25 mouse cellular contexts compared by ENCODE assay signal in the genomic region with DNA sequence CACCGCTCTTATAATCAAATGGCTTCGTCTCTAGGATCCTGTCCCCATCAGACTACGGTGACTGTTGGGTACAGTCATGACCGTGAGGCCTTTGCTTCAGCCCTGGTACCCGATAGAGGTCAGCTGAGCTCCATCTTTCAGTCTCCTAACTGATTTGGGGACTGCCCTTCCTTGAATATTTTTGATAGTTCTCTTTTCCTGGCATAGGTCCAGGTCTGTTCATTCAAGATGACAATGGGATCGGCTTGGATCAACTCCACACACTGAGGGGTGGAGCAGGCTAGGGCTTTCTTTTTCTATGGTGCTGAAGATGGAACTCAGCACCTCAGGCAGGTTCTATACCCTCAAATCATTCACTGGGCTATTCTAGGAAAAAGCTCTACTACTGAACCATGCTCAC. TPM values are rescaled to one million over a fixed set of nuclear protein-coding genes. Genes with fewer than 3 reads are reported as not detected.
A peak's percentile ranks its signal among the peaks of the same experiment; 100 is the strongest.
DNase-seq lines count a peak whose midpoint lies in the region; ATAC-seq and TF ChIP-seq lines count a peak whose summit lies in the region.
"Had no signal": no experiment of that assay in that cellular context is flagged by ENCODE, and none has a peak within 500 bp of the region (broad histone marks: within the 10 kb centered on the region; RNA-seq: fewer than 3 reads in every experiment).

No protein-coding gene starts in this region.

- no peak overlapping the region for H3K4me3 ChIP-seq in lung, postnatal 0 days (ENCODE audit: low read depth, low read length)
- H3K4me3 ChIP-seq in lung, adult 2 months (replicated peaks; ENCODE audit: extremely low read depth, low read depth, low read length), result no peak overlapping the region
- no peak overlapping the region for H3K4me3 ChIP-seq in stomach, embryonic 15.5 days (replicated peaks)
- no peak overlapping the region for H3K4me3 ChIP-seq in stomach, postnatal 0 days (ENCODE audit: low read depth, low read length)
- no peak overlapping the region for H3K4me3 ChIP-seq in macrophage (ENCODE audit: inconsistent target)
- H3K4me3 ChIP-seq: embryonic facial prominence, embryonic 12.5 days; forebrain, embryonic 15.5 days; heart, embryonic 12.5 days; hindbrain, embryonic 15.5 days had no signal

- H3K4me1 ChIP-seq in lung, postnatal 0 days (ENCODE audit: insufficient read depth, low read depth, low read length), result no peaks in the 10 kb centered on the region
- H3K4me1 ChIP-seq in lung, adult 2 months (ENCODE audit: control insufficient read depth, insufficient read depth, low read length), result no peaks in the 10 kb centered on the region
- peaks cover 6% of the 10 kb centered on the region; the same call in 1 of the 2 replicates for H3K4me1 ChIP-seq in stomach, embryonic 15.5 days
- no peaks in the 10 kb centered on the region for H3K4me1 ChIP-seq in stomach, postnatal 0 days (replicated peaks; ENCODE audit: control insufficient read depth, insufficient read depth)
- H3K4me1 ChIP-seq: embryonic facial prominence, embryonic 12.5 days had no signal

- no peaks in the 10 kb centered on the region for H3K27me3 ChIP-seq in lung, postnatal 0 days (replicated peaks; ENCODE audit: insufficient read depth, low read length)
- no peaks in the 10 kb centered on the region for H3K27me3 ChIP-seq in stomach, embryonic 15.5 days (replicated peaks)
- H3K27me3 ChIP-seq in stomach, postnatal 0 days (ENCODE audit: control insufficient read depth, insufficient read depth, low read length), result no peaks in the 10 kb centered on the region
- H3K27me3 ChIP-seq: embryonic facial prominence, embryonic 12.5 days; forebrain, embryonic 15.5 days; heart, embryonic 12.5 days; hindbrain, embryonic 15.5 days had no signal

- H3K36me3 ChIP-seq in lung, postnatal 0 days (ENCODE audit: insufficient read depth, low read length), result no peaks in the 10 kb centered on the region
- no peaks in the 10 kb centered on the region for H3K36me3 ChIP-seq in stomach, embryonic 15.5 days
- H3K36me3 ChIP-seq in stomach, postnatal 0 days (ENCODE audit: control insufficient read depth, insufficient read depth, low read length), result no peaks in the 10 kb centered on the region
- no peaks in the 10 kb centered on the region for H3K36me3 ChIP-seq in macrophage (ENCODE audit: inconsistent target)
- H3K36me3 ChIP-seq: forebrain, embryonic 15.5 days; hindbrain, embryonic 15.5 days had no signal

- H3K9me3 ChIP-seq in lung, postnatal 0 days (ENCODE audit: low read length), result no peaks in the 10 kb centered on the region
- H3K9me3 ChIP-seq in stomach, embryonic 15.5 days, result no peaks in the 10 kb centered on the region
- H3K9me3 ChIP-seq in stomach, postnatal 0 days (ENCODE audit: control insufficient read depth, low read length), result no peaks in the 10 kb centered on the region
- H3K9me3 ChIP-seq: embryonic facial prominence, embryonic 12.5 days; forebrain, embryonic 15.5 days; heart, embryonic 12.5 days; hindbrain, embryonic 15.5 days had no signal

- peak; percentile 21 for DNase-seq in lung, postnatal 0 days (ENCODE audit: low spot score)
- DNase-seq in lung, adult 2 months, result no peak
- DNase-seq in stomach, postnatal 0 days (ENCODE audit: low spot score), result no peak
- no peak for DNase-seq in ovary, postnatal 14 days (ENCODE audit: low spot score)
- DNase-seq in urinary bladder, adult 18-20 months (ENCODE audit: low spot score in 2 of 2), result no peak
- DNase-seq: adrenal gland, postnatal 10 days; cerebellum, adult 11-12 months; cerebellum, adult 9-10 months; cerebellum, postnatal 25 days; gastrocnemius, postnatal 14 days had no signal

- H3K27ac ChIP-seq in lung, postnatal 0 days (ENCODE audit: low read length), result no peak overlapping the region
- peak overlapping the region; percentile 16; the same call in 1 of the 2 replicates for H3K27ac ChIP-seq in stomach, embryonic 15.5 days
- no peak overlapping the region for H3K27ac ChIP-seq in stomach, postnatal 0 days (replicated peaks)
- peak overlapping the region; percentile 12; the same call in 1 of the 2 replicates for H3K27ac ChIP-seq in macrophage
- H3K27ac ChIP-seq: embryonic facial prominence, embryonic 12.5 days; forebrain, embryonic 15.5 days; hindbrain, embryonic 15.5 days had no signal

- 0 out of 2 replicates have a peak, but pooled peaks have one; percentile 6 for TF ChIP-seq CTCF in lung, postnatal 0 days (IDR thresholded peaks at IDR 0.05)
- no peak for TF ChIP-seq CTCF in lung, adult 2 months (IDR thresholded peaks at IDR 0.05; ENCODE audit: insufficient read depth, low read length)
- no peak for TF ChIP-seq CTCF in stomach, postnatal 0 days (IDR thresholded peaks at IDR 0.05; ENCODE audit: low read depth)

- no peaks in the 10 kb centered on the region for H3K79me2 ChIP-seq in macrophage (ENCODE audit: inconsistent target)

- no peak for ATAC-seq in lung, postnatal 0 days
- no peak for ATAC-seq in stomach, embryonic 15.5 days (ENCODE audit: insufficient read depth, low FRiP score, low read depth)
- no peak for ATAC-seq in stomach, postnatal 0 days (ENCODE audit: low FRiP score, low TSS enrichment)
- ATAC-seq: forebrain, embryonic 15.5 days had no signal

- H3K4me2 ChIP-seq in lung, postnatal 0 days (replicated peaks; ENCODE audit: low read depth, low read length), result no peak overlapping the region
- H3K4me2 ChIP-seq in stomach, embryonic 15.5 days, result no peak overlapping the region
- H3K4me2 ChIP-seq in stomach, postnatal 0 days (replicated peaks; ENCODE audit: low read depth), result no peak overlapping the region
- H3K4me2 ChIP-seq: embryonic facial prominence, embryonic 12.5 days; forebrain, embryonic 15.5 days; heart, embryonic 12.5 days; hindbrain, embryonic 15.5 days had no signal

- TF ChIP-seq EP300 in lung, postnatal 0 days (IDR thresholded peaks at IDR 0.05), result no peak
- TF ChIP-seq EP300 in stomach, postnatal 0 days (optimal IDR thresholded peaks at IDR 0.05), result no peak

- TF ChIP-seq POLR2A in lung, adult 2 months (IDR thresholded peaks at IDR 0.05; ENCODE audit: borderline replicate concordance, extremely low read depth, low read depth, low read length), result no peak

- 79% methylated on average over 6 of the region's 6 CpGs for WGBS in lung, postnatal 0 days
- 74% methylated on average over 6 of the region's 6 CpGs for WGBS in lung, adult 2 months
- WGBS in stomach, embryonic 15.5 days, result 90% methylated on average over 6 of the region's 6 CpGs
- 77% methylated on average over 6 of the region's 6 CpGs for WGBS in stomach, postnatal 0 days
- WGBS in macrophage (ENCODE audit: missing documents), result 96% methylated on average over 6 of the region's 6 CpGs

- H3K9ac ChIP-seq in lung, postnatal 0 days (replicated peaks; ENCODE audit: low read depth), result no peak overlapping the region
- no peak overlapping the region for H3K9ac ChIP-seq in stomach, embryonic 15.5 days
- no peak overlapping the region for H3K9ac ChIP-seq in stomach, postnatal 0 days (ENCODE audit: low read length)
- H3K9ac ChIP-seq: embryonic facial prominence, embryonic 12.5 days; forebrain, embryonic 15.5 days; heart, embryonic 12.5 days; hindbrain, embryonic 15.5 days had no signal

RNA-seq across cellular contexts. Expression of a gene that starts 3.9 kb away (rescaled TPM):
- 33.7 and 35.5 TPM in 2 replicates for polyA plus RNA-seq in lung, postnatal 0 days (2015; fragmentation: Nextera tagmentation; extraction: Ambion mirVana)
- polyA plus RNA-seq in lung, adult 2 months (2012; rRNA removed), result 16.3 and 23.2 TPM in 2 replicates
- polyA plus RNA-seq in stomach, embryonic 15.5 days (2015; fragmentation: Nextera tagmentation; extraction: Ambion mirVana), result 20.9 and 21.0 TPM in 2 replicates
- 9.4 and 10.2 TPM in 2 replicates for polyA plus RNA-seq in stomach, postnatal 0 days (2015; fragmentation: Nextera tagmentation; extraction: Ambion mirVana)
- total RNA-seq in macrophage (2018; cell fraction: chromatin; rRNA removed), result 10 to 100 TPM in 2 of 26 experiments, 1 to 10 TPM in 16, under 1 TPM in 4, not detected in 4; 0.56 to 11.6 (median 1.4) TPM
- total RNA-seq in macrophage (2018; cell fraction: cytosol; rRNA removed), result 1 to 10 TPM in 17 of 26 experiments, under 1 TPM in 9; 0.41 to 4.2 (median 1.4) TPM
- total RNA-seq in macrophage (2018; cell fraction: nucleus; rRNA removed), result 1 to 10 TPM in 14 of 26 experiments, under 1 TPM in 10, not detected in 2; 0.34 to 7.5 (median 1.6) TPM
- 1.6 to 3.7 TPM (median 2.0 TPM) in 3 replicates for polyA plus RNA-seq in macrophage (2018)

RNA-seq across cellular contexts. Expression of a gene that starts 10.7 kb away (rescaled TPM):
- polyA plus RNA-seq in lung, postnatal 0 days (2015; fragmentation: Nextera tagmentation; extraction: Ambion mirVana), result 28.2 and 29.2 TPM in 2 replicates
- polyA plus RNA-seq in lung, adult 2 months (2012; rRNA removed), result 9.2 and 18.9 TPM in 2 replicates
- polyA plus RNA-seq in stomach, embryonic 15.5 days (2015; fragmentation: Nextera tagmentation; extraction: Ambion mirVana), result 54.5 and 58.6 TPM in 2 replicates
- 43.8 and 51.6 TPM in 2 replicates for polyA plus RNA-seq in stomach, postnatal 0 days (2015; fragmentation: Nextera tagmentation; extraction: Ambion mirVana)
- not detected for total RNA-seq in macrophage (2018; cell fraction: chromatin; rRNA removed)
- not detected for total RNA-seq in macrophage (2018; cell fraction: cytosol; rRNA removed)
- total RNA-seq in macrophage (2018; cell fraction: nucleus; rRNA removed), result not detected
- not detected in 3 replicates for polyA plus RNA-seq in macrophage (2018)
- total RNA-seq: gastrocnemius, adult 18-20 months; gastrocnemius, postnatal 14 days; heart, adult 8-10 months; heart, postnatal 25 days had no signal
- polyA plus RNA-seq: forebrain, embryonic 15.5 days had no signal

RNA-seq across cellular contexts. Expression of a gene that starts 20.7 kb away (rescaled TPM):
- polyA plus RNA-seq in lung, postnatal 0 days (2015; fragmentation: Nextera tagmentation; extraction: Ambion mirVana), result 1.2 and 1.6 TPM in 2 replicates
- polyA plus RNA-seq in lung, adult 2 months (2012; rRNA removed), result not detected in 2 replicates
- 7.9 and 22.3 TPM in 2 replicates for polyA plus RNA-seq in stomach, embryonic 15.5 days (2015; fragmentation: Nextera tagmentation; extraction: Ambion mirVana)
- 0.24 and 0.29 TPM in 2 replicates for polyA plus RNA-seq in stomach, postnatal 0 days (2015; fragmentation: Nextera tagmentation; extraction: Ambion mirVana)
- total RNA-seq in macrophage (2018; cell fraction: chromatin; rRNA removed), result not detected
- not detected for total RNA-seq in macrophage (2018; cell fraction: cytosol; rRNA removed)
- total RNA-seq in macrophage (2018; cell fraction: nucleus; rRNA removed), result not detected
- polyA plus RNA-seq in macrophage (2018), result not detected in 3 replicates
- total RNA-seq: gastrocnemius, adult 18-20 months; gastrocnemius, postnatal 14 days; heart, adult 8-10 months; heart, postnatal 25 days had no signal
- polyA plus RNA-seq: C2C12; cortical plate, adult 2 months; forebrain, embryonic 15.5 days had no signal

RNA-seq across cellular contexts. Expression of a gene that starts 29.5 kb away (rescaled TPM):
- polyA plus RNA-seq in lung, postnatal 0 days (2015; fragmentation: Nextera tagmentation; extraction: Ambion mirVana), result not detected in 2 replicates
- polyA plus RNA-seq in lung, adult 2 months (2012; rRNA removed), result not detected in 2 replicates
- not detected in 2 replicates for polyA plus RNA-seq in stomach, embryonic 15.5 days (2015; fragmentation: Nextera tagmentation; extraction: Ambion mirVana)
- not detected in 2 replicates for polyA plus RNA-seq in stomach, postnatal 0 days (2015; fragmentation: Nextera tagmentation; extraction: Ambion mirVana)
- total RNA-seq in macrophage (2018; cell fraction: chromatin; rRNA removed), result not detected
- total RNA-seq in macrophage (2018; cell fraction: cytosol; rRNA removed), result not detected
- total RNA-seq in macrophage (2018; cell fraction: nucleus; rRNA removed), result not detected
- polyA plus RNA-seq in macrophage (2018), result not detected in 3 replicates
- total RNA-seq: adrenal gland, postnatal 10 days; adrenal gland, postnatal 4 days; gastrocnemius, adult 18-20 months; gastrocnemius, postnatal 14 days; heart, adult 8-10 months; heart, postnatal 25 days had no signal
- polyA plus RNA-seq: C2C12; cortical plate, adult 2 months; embryonic facial prominence, embryonic 12.5 days; forebrain, embryonic 11.5 days; forebrain, embryonic 15.5 days; heart, embryonic 12.5 days; heart, embryonic 16.5 days; hindbrain, embryonic 11.5 days; hindbrain, embryonic 15.5 days had no signal

RNA-seq across cellular contexts. Expression of a gene that starts 50.0 kb away (rescaled TPM):
- polyA plus RNA-seq in lung, postnatal 0 days (2015; fragmentation: Nextera tagmentation; extraction: Ambion mirVana), result 547 and 583 TPM in 2 replicates
- polyA plus RNA-seq in lung, adult 2 months (2012; rRNA removed), result 333 and 552 TPM in 2 replicates
- 120 and 147 TPM in 2 replicates for polyA plus RNA-seq in stomach, embryonic 15.5 days (2015; fragmentation: Nextera tagmentation; extraction: Ambion mirVana)
- 15.4 and 16.2 TPM in 2 replicates for polyA plus RNA-seq in stomach, postnatal 0 days (2015; fragmentation: Nextera tagmentation; extraction: Ambion mirVana)
- total RNA-seq in macrophage (2018; cell fraction: chromatin; rRNA removed), result not detected
- not detected for total RNA-seq in macrophage (2018; cell fraction: cytosol; rRNA removed)
- total RNA-seq in macrophage (2018; cell fraction: nucleus; rRNA removed), result not detected
- polyA plus RNA-seq in macrophage (2018), result not detected in 3 replicates
- total RNA-seq: heart, postnatal 25 days had no signal
- polyA plus RNA-seq: C2C12 had no signal

Comparison
In these comparisons a context has a peak if more than half of its experiments do, and no peak if none do; other contexts are left out.
1. H3K27ac ChIP-seq: peak in stomach, embryonic 15.5 days (single experiment) and macrophage (single experiment); none in lung, postnatal 0 days (single experiment) and stomach, postnatal 0 days (single experiment).
2. RNA of a gene that starts 10.7 kb away (polyA plus RNA-seq): 54.5 to 58.6 TPM in stomach, embryonic 15.5 days, 43.8 to 51.6 TPM in stomach, postnatal 0 days, 28.2 to 29.2 TPM in lung, postnatal 0 days and 9.2 to 18.9 TPM in lung, adult 2 months; not detected in macrophage; every median in the first group is over 10 times any median in the second.